Mouse (Mus musculus): Measurements from ENCODE around the gene Vcp.

- no peak for TF ChIP-seq EP300 (IDR thresholded peaks at IDR 0.05)
- no peak for TF ChIP-seq CTCF (IDR thresholded peaks at IDR 0.05)
Observed at GRCm38 (mm10) chr4:43035851-43036250, 35.5 kb upstream of the Vcp start.

All from lung, postnatal 0 days (tissue).